Mouse (Mus musculus) heart, adult 2 months (tissue): Measurements from ENCODE around the gene Myo6.

Experiments
- CTCF ChIP-seq: fragments of 200-600 bp; IDR thresholded peaks from 2 replicates; pipeline ENCODE4 v1.8.1; 2022; ENCODE audit warnings: antibody characterized with exemption, mild to moderate bottlenecking, moderate library complexity
- EP300 ChIP-seq: fragments of 200-500 bp; IDR thresholded peaks from 2 replicates; pipeline ENCODE4 v1.6.1; 2011; ENCODE audit warnings: low read depth, low read length, control low read depth; ENCODE audit not compliant: insufficient read depth
- POLR2A ChIP-seq: fragments of 200-500 bp; IDR thresholded peaks from 2 replicates; pipeline ENCODE4 v1.6.1; 2011; ENCODE audit warnings: mild to moderate bottlenecking, low read depth, low read length, control low read depth; ENCODE audit not compliant: insufficient read depth

DNA sequence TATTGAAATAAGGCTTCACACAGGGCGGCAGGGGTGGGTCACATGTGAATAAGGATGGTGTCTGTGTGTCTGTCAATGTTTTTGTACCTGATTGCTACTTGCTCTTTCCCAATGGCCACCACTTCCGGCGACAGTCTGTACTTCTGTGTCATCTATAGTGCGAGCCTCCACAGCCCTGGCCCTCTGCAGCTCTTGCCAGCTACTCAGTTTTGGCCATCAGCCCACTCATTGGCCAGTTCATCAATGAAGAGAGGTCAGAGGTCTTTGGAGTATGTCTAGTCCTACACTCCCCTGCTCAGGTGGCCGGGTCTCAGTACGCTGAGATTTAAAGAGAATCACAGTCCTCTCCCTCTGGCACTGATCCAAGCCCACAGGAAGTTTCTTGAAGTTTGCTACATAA lies 173.2 kb downstream of the Myo6 start:
- TF ChIP-seq CTCF: no peak
- TF ChIP-seq POLR2A: no peak
- no peak for TF ChIP-seq EP300
